Mouse (Mus musculus): Measurements from ENCODE around the gene Sirt7.

DNA sequence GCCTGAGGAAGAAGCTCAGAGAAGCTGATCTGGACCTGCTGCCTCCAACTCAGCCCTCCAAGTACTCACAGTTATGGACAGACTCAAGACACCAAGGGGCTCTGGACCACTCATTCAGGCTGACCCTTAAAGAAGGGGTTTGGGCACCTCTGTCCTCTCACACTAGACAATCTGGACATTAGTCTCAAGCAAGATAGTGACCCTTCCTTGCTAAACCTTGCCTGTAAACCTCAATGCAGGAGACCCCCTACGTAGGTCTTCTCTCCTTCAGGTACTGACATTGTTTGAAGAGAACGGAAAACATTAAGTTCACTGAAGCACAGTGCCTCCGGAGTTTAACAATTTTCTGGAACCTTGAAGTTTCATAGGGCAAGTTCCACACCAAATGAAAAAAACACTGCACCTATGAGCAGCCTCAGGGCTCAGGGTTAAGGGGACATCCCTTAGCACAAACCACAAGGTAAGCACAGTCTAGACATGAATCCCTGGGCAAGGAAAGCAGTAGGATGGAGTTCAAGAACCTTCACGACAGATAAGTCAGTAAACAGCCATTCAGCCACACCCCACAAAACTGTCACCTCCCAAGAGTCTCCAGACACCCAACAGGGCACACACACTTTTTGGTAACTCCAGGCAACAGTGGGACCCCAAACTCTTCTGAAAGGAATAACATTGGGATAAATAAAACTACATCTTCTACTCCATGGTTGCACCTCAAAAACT is 6.8 kb upstream of the Sirt7 start:
- no peak for TF ChIP-seq CTCF (conservative IDR thresholded peaks at IDR 0.05; ENCODE audit: low read length)
- no peak for TF ChIP-seq NANOG (IDR thresholded peaks at IDR 0.05; ENCODE audit: borderline replicate concordance, low read length)
- no peak for TF ChIP-seq POU5F1 (IDR thresholded peaks at IDR 0.05; ENCODE audit: borderline replicate concordance, low read length)
